Mouse (Mus musculus) naive thymus-derived CD4-positive, alpha-beta T cell, adult 2 months (primary cell): ENCODE measurements around the gene Siah1a.

Experiments used
- DNase-seq: peaks from one replicate; pipeline ENCODE4 v3.0.0-alpha.2; 2011; ENCODE audit warnings: low read depth

The Siah1a gene

DNA sequence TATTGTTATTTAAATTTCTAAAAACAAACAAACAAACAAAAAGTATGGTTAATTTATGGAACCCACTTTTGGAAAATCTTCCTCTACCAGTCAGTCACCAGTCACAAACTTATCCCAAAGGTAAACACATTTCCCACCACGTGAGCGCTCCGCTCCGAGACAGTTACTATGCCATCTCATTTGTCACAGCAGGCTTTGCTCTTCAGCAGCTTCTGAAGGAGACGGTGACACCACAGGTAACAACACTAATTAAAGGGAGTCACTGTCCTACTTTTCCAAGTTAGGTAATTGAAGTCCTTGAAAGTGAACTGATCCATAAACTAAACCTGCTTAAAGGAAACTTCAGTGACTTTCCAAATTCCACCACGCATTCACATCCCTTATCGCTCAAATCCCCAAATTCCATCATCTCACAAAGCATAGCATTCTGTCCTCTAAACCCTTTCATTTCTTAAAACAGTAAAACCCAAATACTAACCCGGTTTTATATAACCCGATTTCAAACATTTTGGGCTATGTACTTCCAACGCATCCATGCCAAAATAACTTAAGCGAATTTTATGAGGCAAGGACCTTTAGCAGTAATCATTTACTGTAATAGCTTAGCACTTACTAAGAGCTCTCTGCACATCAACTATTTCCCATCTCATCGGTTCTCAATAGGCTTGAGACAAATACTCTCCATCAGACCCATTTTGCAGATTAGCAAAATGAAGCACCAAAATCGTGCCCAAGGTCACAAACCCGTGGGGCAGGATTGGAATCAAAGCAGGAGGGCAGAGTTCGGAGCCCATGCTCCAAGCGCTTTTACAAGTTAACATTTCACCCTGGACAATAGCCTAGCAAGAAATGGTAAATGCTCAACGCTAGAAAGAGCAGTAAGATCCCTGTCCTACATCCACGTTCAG lies 1.2 kb downstream of the Siah1a start:
- peak; percentile 36 for DNase-seq

DNA sequence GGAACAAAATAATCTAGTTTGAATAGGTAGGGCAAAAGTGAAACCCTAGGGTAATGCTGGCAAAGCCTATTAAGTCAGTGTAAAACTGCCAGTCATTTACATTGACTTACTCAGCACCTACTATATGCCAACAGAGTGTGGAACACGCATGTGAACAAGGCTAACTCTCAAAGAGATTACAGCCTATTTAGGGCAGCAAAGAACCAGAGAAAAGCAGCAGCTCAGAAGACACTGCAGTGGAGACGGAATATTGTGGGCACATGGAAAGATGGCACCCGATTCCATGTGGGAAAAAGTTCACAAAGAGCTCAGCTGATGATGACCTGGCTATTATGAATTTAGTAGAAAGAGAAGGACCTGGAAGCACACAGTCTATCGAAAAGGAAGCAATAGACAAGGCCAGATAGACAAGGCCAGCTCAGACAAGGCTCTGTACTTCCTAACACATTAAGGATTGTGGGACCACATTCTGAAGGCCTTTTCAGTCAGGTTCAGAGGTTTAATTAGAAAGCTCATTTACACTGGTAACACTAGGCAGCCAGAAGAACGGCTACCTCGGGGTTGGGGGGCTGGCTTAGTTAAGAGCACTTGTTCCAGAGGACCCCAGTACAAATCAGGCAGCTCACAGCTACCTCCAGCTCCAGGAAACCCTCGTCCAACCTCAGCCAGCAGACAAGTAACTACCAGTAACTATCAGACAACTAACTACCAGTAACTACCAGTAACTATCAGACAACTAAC lies 3.0 kb downstream of the Siah1a start:
- peak; percentile 25 for DNase-seq

DNA sequence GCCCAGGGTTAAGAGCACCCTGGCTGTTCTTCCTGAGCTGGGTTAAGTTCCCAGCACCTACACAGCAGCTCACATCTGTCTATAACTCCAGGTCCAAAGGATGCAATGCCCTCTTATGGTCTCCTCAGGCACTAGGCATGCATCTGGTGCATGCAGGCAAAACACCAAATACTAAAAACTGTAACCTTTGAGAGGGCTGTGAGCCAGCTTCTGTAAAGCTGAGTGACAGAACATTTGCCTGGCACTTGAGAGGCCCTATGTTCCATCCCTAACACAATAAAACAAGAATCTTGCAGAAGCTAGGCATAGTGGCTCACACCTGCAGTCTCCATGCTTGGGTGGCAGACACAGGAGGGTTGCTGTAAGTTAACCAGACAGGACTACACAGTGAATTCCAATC lies 4.1 kb downstream of the Siah1a start:
- peak; percentile 19 for DNase-seq

DNA sequence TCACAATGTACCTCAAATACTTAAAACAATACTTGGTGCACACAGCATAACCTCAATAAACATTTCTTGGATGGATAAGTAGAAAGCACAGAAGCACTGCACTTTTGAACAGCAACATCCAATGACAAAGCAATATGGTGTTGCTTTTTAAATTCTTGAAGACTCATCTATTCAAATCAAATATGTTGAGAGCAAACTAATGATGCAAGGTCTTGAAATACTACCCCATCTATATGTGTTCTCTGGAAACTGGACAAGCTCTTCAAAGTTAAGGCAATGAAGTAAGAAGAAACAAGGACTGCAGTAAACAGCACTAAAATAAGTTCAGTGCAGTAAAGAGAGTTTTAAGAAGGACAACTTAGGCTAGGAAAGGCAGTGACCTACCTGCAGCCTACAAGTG lies 4.8 kb downstream of the Siah1a start:
- DNase-seq: no peak

DNA sequence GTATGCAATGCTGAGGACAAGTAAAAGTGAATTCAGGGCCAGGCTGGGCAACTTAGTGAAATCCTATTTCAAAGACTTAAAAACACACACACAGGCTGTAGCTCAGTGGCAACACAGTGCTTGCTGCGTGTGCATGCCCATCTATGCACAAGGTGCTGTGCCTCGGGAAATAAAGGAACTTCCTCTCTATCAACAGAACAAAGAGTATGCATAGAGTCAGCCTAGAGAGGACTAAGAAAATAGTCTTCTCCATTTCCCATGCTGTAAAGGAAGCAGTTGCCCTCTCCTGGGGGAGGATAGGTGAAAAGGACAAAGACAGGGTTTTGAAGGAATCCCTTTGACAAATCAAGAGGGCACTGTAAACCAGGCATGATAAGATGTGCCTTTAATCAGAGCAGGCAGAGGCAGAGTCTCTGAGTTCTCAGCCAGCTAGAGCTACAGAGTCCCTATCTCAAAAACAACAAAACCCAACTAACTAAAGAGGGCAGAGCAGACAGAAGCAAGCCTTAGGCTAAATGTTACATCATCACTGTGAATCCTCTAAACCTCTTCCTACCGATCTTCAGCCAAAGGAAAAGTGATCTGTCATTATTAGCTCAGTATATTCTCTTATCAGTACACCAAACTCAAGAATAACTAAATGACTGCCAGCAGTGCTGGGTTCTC lies 10.2 kb downstream of the Siah1a start:
- DNase-seq: peak; percentile 70

DNA sequence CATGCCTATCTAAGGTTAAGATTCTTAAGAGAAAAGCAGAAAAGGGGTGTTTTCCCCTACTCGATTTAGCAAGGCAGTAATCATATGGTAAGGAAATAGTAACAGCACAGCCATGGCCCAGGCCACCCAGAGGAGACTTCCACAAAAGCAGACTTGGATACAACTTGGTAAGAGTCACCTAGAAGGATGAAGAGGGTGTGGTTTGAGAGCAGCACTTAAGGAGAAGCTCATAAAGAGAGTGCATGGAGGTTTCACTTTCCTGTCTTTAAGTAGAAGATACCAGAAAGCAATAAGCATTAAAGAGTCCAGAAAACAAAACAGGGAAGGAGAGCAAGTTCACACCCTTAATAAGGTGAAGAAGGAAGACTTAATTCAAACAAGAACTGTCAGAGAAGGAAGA lies 10.8 kb downstream of the Siah1a start:
- DNase-seq: peak; percentile 51

DNA sequence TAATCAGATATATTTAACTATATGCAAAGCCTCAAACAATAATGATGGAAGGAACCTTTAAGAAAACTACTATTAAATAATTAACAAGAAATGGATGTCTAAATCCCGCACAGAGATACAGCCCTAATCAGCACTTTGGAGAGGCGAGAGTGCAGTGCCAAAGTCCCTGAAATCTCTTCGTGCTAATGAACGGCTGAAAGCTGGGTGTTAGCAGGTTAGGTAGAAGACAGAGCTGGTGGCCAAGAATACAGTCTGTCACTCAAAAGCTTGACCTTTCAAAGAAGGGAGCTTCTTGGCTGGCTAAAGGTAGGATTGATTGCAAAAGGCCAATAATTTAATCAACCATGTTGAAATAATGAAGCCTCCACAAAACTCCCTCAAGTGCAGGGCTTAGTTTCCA lies 11.6 kb downstream of the Siah1a start:
- no peak for DNase-seq

DNA sequence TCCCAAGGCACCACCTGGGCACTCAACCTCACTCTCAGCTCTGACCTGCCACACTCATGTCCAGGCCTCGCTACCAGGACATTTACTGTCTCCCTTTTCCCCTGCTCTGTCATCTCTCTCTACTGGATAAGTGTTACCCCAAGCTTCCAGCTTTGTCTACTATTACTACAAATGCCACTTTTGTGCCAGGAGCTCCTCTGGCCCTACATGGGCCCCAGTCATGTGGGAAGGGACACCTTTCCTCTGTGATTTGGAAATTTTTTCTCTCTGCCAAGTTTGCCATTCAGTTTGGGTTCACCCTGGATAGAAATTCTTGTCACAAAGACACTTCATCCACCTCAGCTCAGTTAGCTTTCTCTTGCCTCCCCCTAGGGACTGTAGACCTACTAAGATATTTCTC lies 14.9 kb downstream of the Siah1a start:
- no peak for DNase-seq

DNA sequence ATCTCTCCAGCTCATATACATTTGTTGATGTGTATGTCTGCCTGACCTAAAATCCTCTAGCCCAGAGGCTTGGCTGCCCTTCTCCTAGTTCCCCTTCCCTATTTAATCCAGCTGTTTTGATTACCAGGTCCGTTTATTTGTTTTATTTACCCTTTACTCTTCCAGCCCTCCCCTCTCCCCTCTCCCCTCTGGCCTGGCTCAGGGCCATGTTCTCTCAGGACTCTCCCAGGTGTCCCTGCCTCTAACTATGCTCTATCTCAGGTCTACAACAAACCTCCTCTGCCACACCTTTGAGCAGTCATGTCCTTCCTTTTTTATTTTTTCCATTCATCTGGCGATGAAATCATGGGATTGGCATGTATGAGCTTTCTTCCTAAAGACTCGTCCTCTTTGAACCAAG lies 15.4 kb downstream of the Siah1a start:
- no peak for DNase-seq

DNA sequence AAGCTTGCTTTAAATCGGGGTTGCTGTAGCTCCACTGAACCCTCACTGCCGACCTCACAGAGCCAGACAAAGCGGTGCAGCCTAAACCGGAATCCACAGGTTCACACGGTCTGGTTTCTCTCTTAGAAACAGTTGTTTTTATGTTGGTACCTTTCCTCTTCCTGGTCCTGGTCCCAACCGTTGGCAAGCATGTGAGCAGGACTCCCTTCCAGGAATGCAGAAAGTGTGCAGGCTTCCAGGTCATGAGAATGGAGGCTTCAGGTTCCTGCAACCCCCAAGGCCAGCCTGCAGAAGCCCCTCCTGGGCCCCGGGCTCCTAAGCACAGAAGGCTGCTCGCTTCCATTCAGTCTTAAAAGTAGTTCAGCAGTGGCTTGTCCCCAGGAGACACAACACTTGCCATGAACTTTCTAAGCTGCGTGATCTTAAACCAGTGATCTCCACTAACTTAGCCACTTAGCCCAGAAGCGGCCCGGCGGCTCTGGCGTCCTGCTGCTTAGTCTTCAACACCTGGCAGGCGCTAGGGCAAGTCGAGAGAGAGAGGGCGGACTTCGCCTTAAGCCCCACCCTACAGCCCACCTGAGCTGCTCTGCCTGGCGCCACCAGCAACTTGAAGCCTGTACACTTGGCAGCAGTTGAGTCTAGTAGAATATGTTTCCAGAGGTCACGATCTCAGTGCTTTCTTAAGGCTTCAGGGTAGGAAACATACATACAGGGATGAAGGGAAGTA lies 17.3 kb downstream of the Siah1a start:
- DNase-seq: peak; percentile 54

DNA sequence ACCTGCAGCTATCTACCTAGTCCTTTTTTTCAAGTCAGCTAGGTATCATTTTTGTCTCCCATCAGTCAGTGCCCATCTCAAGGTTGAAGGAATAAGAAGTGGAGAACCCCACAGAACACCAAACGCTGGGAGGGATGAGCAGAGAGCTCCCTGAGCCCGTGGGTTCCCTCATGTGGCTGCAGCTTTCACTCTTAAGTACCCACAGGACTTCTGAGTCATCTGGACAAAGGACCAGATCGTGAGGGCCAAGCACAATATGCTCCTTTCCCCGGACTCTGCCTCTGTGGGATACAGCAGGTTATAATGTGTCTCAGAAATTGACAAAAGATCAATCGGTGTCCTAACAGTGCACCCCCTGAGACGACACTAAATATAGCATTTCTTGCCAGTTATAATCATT lies 18.8 kb downstream of the Siah1a start:
- DNase-seq: no peak

DNA sequence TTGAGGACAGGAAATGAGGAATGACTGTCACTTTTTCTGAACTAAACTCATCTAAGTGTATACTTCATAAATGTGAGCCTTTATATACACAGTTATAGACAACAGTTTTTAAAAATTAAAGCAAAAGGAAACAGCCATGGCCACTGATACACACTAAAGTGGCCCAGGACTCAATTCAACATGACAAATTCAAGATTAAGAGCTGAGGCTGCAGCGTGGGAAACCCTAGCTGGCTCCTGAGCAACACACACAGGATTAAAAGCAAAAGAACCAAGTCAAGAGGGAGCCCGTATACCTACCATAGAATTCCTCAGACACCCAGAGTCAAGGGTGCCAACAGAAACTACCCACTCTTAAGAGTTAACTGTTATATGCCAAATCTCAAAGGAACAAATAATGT lies 24.2 kb downstream of the Siah1a start:
- no peak for DNase-seq

DNA sequence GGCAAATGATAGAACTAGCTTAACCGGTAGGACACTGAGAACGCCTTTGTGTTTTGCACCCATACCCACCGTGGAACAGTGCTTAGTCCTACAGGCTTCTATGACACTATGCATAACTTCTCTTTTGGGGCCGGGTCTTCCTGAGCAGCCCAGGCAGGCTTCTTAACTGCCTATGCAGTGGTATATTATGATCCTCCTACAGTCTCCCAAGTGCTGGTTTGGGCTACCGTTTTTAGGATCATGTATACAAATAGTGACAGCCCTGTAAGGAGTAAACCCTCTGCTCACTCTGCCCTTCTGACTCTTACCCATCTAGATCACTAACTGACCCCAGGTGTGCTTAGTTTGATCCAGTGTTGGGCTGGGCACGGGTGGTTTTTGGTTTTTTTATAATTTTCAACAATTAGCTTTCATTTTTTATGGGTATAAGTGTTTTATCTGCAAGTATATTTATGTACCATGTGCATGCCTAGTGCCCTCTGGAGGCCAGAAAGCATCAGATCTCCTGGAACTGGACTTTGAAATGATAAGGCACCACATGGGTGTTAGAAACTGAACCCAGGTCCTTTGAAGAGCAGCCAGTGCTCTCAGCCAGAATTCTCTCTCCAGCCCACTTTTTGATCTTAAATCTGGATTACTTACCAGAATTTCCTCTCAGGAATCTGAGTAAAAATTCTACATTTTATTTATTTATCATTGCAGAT lies 24.8 kb downstream of the Siah1a start:
- DNase-seq: peak; percentile 60

DNA sequence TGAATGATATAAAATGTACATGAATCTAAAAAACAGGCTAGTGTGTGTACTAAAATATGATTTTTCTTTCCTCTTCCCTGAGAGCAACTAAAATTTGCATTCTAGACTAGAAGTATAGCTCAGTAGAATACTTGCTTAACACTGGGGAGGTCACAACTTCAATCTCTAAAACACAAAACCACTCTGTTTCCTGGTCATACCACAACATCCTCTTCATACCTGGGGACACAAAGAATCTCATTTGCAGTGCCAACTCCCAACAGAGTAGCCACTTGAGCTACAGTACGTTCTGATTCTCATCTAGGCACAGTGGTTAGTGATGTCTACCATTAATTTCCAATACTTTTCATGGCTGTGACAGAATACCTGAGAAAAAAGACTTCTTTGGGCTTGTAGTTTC lies 26.4 kb downstream of the Siah1a start:
- peak; percentile 72 for DNase-seq

DNA sequence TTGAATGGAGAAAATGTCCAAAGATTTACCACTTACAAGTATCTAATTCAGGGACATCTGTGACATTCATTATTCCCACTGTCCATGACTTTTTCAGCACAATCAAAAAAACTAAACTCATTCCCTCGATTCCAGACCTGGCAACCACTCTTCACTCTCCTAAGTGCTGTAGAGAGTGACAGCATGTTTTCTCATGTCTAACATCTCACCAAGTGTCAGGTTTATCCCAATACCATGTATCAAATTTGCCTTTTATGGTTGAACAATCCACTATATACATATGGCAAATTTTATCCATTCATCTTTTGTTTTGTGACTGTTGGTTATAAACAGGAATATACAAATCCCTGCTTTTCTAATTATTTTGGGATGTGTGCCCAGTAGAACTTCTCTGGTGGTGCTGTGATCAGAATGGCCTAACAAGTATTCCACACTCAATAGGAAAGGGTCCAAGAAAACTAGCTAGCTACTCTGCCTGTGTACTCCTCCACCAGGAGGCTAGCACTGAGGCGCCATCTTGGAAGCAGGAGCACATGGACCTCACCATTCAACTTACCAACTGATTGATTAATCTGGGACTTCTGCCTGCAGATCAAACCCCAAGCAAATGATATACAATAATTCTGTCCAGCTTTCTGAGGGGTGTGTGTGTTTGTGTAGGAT lies 27.3 kb downstream of the Siah1a start:
- no peak for DNase-seq

DNA sequence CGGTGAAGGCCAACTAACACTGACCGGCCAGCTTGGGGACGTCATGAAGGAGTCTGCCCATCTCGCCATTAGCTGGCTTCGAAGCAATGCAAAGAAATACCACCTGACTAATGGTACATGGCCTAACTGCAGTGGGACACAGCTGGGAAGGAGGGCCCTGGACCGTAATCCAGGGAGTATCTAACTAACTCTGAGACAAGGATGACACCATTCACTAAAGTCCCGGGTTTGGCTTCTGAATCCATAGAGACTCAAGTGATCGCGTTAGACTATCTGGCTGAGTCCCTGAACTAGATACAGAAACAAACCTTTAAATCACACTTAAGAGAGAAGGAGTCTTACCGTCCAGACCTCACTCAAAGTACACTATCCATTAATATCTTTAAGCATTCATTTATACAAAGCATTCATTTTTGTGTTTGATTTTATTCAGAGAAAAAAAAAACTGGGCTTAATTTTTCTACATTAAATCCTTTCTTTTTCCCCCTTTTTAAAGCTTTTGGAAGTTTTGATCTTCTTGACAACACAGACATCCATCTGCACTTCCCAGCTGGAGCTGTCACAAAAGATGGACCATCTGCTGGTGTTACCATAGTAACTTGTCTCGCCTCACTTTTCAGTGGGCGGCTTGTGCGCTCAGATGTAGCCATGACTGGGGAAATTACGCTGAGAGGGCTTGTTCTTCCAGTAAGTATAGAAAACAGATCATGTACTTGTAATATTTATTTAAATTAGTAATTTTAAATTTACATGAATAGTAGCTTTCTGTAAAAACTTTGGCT lies 32.1 kb downstream of the Siah1a start:
- no peak for DNase-seq

DNA sequence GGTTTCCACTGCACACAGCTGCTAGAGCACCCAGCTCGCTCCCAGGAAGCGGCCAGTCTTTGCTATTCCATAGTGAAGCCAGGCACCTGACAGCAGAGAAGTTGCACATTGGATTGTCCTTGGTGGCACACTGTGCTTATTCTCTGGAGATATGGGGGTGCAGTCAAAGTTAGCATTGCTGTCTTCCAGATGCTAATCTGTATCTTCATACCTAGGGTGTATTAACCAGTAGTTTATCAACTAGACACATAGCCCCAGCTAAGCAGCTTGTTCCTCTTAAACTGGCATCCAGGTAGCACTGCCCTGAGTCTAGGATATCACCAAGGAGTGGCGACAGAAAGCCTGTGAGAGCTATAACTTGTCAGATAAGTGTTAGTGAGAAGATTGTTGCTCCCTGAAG lies 33.1 kb downstream of the Siah1a start:
- no peak for DNase-seq

DNA sequence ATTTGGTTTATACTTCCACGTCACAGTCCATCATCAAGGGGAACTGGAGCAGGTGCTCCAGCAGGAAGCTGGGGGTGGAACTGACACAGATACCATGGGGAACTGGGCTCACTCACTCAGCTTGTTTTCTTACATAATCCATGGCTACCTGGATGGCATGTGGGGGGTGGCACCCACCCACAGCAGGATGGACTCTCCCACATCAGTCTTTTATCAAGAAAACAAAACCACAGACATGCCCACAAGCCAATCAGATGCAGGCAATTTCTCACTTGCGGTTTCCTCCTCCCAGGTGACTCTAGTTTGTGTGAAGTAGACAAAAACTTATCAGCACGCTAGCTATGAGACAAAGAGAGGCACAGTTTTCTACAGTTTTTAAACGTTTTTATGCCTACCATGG lies 37.9 kb downstream of the Siah1a start:
- DNase-seq: peak; percentile 95

DNA sequence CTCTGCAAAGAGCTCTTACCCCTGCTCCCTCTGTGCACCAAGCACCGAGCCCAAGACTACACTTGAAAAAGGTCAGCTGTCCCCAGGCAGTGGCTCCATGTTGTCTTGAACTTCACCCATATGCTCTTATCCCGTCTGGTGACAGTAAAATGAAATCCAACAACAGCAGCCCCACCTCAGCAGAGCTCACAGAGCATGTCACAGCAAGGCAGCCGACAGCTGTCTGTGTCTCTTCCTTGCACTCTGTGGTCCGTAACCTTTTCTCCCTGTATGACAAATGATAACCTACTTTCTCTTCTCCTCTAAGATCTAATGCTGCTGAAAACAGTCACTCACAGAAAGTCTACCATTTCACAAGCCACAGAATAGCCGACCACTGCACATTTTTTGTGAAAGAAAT lies 39.0 kb downstream of the Siah1a start:
- peak; percentile 73 for DNase-seq

DNA sequence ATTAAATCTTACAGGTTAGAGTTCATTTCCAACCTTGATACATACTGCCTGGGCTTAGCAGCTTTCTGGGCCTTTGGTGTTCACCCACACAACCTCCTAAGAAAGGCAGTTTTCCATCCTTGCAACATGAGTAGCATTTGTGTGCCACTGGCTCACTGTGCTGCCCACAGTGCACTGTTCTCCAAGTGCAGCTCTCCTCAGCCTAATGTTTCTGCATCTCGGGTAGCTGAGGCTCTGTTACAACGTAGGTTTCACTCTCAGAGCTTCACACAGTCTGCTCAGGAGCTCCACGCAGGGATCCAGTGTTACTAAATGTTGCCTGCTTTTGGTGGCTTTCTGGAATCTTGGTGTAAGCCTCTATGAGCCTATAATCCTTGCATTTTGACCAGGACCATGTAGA lies 40.4 kb downstream of the Siah1a start:
- peak; percentile 36 for DNase-seq
